Mouse (Mus musculus): ENCODE data around the gene Bmper.
A peak's percentile ranks its signal among the peaks of the same experiment; 100 is the strongest.

The Bmper gene

DNA sequence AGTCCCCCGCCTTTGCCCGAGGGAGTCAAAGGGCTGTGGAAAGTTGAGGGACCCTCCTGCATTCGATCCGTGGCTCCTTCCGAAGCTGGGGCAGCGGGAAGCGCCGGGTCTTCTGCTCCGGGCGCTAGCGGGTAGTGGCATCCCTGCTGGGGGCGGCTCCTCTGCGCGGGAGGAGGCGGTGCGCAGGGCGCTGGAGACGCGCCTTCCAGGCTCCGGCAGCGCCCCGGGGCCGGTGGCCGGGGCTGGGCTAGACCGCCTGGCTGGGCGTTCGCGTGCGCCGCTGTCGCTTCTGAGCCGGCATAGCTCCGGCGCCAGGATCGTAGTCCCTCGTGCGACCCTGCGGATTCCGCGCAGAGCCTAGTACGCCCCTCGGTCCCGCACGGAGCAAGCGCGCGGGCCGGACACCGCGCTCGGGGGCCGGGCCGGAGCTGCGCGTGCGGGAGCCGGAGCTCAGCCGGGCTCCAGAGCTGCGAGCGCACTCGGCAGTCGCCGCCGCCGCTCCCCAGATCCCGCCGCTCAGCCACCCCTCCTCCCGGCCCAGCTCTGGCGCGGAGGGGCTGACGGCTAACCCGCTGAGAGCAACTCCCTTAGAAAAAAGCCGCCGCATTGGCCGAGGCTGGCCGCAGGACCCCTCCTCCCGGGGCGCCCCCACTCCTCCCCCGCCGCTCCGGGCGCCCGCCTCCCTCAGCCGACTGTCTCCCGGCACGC is at the start of gene Bmper:
TSS of gene Bmper (plus strand) at position 236 of the 708 bp plus-strand sequence.
- DNase-seq (ENCODE audit: low spot score in 2 of 2): peak; percentile 26 to 43

DNA sequence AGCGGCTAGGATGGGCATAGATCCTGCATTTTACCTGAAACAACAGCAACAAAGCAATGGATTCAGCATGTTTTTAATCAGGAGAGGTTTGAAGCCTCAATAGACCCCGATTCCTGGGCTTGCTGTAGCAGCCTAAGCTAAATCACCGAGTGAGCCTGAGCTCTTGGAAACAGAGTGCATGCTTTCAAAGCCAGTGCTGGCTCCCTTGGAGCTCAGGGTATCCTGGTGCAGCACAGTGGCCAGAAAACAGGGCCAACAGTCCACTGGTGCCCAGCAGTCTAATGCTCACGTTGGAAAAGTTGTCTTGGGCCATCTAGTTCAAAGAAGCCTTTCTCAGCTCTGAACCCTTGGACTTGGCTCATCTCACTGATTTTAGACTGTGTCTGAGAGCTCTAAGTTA is 45.4 kb upstream of the Bmper start:
- DNase-seq (ENCODE audit: low spot score in 2 of 2): peak in 1 of 2 experiments; percentile 6

DNA sequence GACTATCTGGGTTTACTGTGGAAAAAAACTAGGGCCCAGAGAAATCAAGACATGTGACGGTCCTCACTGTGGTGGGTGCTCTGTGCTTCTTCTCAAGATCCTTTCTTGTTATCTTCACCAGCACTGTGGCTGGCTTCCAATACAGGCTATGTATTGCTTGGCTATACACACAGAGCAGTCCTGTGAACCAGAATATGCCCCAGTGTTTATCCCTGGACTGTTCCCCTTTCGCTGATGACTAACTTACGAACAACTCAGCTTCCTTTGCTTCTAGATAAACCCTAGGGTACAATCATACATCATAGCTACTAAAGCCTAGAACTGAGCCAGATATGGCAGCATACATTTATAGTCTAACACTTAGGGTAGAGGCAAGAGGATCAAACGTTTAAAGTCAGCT is 35.7 kb upstream of the Bmper start:
- no peak for DNase-seq (ENCODE audit: low spot score in 2 of 2)

DNA sequence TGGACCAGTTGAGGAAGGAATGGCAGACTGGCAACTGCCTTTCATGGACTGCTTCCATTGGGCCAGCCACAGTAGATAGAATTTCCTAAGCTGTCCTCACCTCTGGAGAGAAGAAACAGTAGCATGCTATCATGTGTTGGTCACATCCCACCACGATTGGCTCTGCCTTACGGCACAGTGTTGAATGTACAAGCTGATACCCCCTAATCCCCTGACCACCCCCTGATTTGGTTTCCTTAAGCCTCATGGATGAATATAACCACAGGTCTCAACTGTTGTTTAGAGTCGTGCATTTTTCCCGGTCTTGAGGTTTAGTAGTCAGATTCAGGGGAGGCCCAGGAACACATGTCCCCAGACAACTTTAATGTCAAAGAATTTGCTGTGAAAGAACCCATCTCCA is 34.7 kb upstream of the Bmper start:
- DNase-seq (ENCODE audit: low spot score in 2 of 2): no peak

DNA sequence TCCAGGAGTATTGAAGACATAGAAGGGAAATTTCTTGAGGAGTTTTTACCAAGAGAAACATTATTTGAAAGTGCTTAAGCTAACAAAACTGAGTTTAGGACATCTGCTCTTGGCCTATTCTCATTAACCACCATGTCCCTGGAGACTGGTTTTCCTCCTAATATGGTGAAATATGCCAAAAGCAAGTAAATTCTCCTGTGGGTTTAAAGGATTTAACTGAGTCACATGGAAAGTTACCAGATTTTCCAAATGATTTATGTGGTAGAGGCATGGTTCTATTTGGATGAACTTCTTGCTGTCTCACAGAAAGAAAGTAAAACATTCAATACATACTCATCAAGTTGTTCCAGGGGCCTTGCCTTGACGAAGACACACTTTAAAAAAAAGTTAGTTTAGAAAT is 31.9 kb upstream of the Bmper start:
- no peak for DNase-seq (ENCODE audit: low spot score in 2 of 2)

DNA sequence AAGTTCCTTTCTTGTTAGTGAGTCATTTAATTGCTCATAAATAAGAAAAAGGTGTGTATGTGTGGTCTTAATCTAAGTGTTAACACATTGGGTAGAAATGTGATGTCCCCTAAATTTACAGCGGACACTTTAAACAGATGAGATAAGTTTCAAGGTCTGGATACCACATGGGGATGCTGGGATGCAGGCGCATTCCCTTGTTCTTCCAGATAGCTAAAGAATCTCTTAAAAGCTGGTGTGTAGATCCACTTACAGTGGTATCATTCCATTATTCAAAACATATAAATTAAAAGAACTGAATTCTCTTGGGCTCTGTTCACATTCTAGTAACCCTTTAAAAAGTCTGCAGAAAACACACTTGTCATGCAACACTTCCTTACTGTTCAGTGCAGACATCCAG is 31.4 kb upstream of the Bmper start:
- DNase-seq (ENCODE audit: low spot score in 2 of 2): no peak

DNA sequence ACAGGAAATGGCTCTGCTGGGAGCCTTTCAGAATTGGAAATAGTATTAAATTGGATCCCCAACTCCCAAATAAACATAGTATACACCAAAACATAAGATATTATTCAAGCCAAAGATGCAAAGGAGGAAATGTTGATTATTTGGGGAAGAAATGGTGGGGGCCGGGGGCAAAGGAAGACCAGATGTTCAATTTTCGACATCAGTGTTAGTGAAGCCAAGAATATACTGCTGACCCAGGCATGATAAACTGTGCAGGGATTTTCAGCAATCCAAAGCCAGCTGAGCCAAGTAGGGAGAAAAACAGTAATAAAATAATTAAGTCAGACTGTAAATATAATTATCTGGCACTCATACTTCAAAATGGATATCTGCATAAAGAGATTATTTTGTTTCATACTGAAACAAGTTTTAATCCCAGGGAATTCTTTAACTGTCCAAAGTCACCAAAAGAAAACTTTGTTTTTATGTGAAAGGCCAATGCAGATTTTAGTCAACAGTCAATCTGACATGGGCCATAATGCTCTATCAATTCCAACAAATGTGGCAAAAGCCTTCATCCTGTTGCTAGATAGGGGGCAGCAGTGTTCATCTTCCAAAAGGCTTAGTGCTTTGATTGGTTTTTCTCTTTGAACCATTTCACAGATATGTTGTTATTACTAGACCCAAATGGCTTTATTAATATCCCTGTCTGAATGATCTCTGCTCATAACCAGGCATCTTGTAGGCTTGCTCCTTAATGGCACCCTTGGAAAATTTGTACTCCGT is 30.1 kb upstream of the Bmper start:
- no peak for DNase-seq (ENCODE audit: low spot score in 2 of 2)

DNA sequence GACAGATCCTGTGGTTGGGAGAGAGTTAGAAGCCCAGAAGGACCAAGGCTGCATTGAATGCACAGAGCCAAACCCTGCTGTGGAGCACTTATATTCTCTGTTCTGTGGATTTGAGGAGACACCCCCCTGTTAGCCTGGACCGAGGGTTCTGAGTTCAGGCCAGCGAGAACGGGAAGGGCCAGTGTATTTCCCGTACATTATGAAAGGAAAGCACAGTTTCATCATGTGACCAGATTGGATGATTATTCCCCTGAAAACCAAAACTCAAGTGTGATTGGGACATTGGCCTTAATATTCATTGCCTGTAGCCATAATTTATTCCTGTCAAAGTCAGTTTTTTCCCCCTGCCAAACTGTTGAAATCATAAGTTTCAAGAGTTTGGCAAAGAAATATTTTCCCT is 23.9 kb upstream of the Bmper start:
- no peak for DNase-seq (ENCODE audit: low spot score in 2 of 2)

DNA sequence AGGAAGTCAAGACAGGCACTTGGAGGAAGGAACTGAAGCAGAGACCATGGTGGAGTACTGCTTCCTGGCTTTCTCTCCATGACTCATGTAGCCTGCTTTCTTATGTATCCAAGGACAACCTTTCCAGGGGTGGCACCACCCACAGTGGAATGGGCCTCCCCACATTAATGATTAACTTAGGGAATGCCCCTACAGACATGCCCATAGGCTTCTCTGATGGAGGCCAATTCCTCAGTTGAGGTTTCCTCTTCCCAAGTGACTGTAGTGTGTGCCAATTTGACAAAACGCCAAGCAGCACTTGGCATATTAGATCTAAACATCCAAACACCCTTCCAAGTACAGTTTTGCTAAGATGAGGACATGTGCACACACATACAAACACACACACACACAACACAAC is 23.0 kb upstream of the Bmper start:
- DNase-seq (ENCODE audit: low spot score in 2 of 2): no peak

DNA sequence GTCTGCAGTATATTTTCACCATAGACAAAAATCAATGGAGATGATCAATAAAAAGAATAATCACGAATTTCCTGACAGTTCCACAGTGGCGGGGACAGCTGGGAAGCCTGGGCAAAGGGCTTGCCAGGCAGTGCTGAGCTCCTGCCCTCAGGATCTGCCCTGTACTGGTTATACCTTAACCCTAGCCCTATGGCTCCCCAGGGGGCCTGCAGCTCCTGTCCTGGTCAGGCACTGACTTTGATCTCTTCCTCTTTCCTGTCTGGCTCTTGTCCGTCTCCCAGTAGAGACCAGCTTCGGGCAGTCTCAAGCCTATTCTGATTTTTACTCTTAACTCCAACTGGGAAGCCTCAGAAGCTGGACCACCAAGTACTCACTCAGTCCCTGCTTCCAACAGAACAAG is 22.0 kb upstream of the Bmper start:
- DNase-seq (ENCODE audit: low spot score in 2 of 2): no peak

DNA sequence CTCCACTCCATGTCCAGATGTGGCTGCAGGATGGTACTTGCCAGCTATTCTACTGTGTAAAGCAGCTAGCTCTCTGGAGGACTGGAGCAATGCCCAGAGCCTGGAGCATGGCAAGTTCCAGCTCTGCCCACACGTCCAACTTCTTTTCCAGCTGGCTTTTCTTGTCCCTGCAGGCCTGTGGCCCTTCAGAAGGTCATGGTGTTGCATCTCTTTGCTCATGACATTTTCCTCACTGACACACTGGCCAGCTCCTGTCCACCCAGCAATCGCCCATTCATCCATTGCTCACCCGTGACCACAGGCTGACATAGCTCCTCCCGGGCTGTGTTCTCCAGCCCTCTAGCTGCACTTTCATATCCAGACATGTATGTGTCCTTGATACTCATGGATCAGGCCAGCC is 20.4 kb upstream of the Bmper start:
- no peak for DNase-seq (ENCODE audit: low spot score in 2 of 2)

DNA sequence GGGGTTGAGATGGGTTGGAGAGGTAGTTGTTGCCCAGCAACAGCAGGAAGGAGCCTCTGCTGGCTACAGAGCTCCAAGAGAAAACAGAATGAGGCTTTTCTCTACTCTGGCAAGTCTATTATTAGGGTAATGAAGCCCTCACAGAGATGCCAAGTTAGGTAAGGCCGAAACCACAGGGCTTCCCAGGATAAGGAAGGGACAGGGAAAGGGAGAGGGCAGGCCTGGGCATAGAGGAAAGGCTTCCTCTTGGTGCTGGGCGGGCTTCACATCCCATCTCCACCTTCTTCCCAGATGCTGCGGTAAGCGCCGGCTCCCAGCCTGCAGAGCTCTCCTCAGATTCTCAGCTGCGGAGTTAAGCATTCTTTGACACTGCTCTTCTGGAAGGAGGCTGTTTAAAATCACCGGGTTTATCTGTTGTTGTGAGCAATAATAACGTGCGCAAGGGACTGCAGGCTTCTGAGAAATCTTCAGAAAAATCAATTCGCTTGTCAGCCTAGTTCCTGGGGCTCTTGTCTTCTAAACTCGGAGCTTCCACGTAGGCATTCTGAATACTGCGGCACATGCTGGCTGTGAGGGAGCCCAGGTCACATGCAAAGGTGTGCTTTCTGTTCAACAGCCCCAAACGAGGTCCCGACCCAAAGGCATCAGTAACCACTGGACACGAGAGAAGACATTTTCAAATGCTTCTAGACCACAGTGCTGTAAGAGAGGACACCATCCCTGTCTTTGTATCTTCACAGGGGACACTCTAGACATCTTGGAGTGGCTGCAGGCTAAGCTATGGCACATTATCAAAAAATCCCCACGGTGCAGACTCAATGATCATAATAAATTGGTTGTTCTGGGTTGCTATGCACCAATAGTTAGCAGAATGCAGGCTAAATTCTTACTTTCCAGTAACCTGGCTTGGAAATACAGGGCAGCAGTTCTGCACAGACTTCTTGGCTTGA is 18.3 kb upstream of the Bmper start:
- DNase-seq (ENCODE audit: low spot score in 2 of 2): peak in 1 of 2 experiments; percentile 24

DNA sequence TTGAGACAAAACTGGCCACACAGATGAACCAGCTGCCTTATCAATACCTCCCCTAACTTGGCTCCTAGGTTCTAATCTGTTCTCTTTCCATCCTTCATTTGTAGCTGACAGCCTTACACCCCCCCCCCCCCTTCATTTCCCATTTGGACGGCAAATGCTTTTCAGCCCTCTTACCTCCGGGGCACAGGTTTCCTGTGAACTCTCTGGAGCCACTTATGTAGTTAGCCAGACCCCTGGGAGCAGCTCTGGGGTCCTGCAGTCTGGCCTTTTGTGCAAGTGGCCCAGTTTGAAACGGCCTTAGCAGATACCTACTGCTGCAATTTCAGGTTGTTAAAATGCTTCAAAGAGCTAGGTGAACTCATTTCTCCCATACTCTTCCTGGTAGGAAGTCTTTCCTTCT is 17.6 kb upstream of the Bmper start:
- no peak for DNase-seq (ENCODE audit: low spot score in 2 of 2)

DNA sequence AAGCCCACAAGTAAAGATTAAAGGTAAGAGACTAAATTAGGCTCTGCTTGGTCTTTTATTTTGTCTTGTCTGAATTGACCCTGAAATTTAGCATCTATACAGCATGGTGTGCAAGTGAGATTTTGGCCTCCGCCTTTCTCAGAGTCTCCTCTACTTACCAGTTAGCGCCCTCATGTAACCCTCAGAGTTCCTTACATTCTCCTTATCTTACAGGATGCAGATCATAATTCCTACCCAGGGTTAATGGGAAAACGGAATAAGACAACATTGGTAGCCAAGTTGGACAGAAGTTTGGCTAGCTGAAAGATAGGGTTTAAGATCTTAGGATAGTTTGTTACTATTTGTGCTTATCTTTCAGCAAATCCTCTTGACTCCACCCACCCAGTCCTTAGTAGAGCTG is 17.1 kb upstream of the Bmper start:
- DNase-seq (ENCODE audit: low spot score in 2 of 2): no peak

DNA sequence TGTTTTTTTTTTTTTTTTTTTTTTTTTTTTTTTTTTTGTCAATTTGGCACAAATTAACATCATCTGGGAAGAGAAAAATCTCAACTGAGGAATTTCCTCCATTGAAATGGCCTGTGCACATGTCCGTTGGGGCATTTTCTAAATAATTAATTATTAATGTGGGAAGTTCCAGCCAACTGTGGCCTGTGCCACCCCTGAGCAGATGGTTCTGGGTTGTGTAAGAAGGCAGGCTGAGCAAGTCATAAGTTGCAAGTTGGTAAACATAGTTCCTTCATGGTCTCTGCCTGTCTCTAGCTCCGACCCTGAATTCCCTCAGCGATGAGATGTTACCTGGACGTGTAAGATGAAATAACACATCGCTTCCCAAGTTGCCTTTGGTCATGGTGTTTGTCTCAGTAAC is 16.7 kb upstream of the Bmper start:
- no peak for DNase-seq (ENCODE audit: low spot score in 2 of 2)

DNA sequence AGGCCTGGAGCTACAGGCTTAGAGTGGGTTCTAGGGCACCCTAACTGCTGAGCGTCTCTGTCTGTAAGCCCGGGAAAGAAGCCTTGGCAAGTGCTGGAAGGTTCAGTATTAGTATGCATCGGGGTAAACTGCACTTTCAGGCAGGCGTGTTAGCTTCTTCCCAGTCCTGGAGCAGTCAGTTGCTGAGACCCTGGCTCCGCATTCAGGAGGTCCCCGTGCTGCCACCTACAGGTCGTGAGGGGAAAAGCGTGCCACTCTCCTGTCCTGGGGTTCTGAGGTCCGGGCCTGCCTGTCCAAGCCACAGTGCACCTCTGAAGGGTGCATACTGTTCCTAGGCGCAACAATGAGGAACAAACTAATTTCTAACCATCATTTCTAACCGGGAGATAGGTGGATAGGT is 10.6 kb upstream of the Bmper start:
- DNase-seq (ENCODE audit: low spot score in 2 of 2): peak; percentile 48 to 73

DNA sequence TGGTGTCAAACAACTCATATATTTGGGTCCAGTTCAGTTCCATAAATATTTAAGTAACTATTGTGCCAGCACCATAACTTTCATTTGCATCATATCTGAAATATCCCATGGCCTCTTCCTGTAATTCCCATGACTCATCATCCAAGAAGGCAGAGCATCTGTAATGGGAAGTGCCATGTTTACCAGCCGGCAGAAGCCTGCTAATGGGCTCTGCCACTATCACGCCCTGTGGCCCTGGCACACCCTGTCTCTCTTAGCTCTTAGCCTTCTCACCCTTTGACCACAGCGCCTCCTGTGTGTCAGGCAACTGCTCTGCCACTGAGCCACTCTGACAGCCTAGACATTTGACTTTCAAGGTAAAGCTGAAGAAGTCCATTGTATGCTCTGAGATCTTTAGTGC is 3.1 kb upstream of the Bmper start:
- no peak for DNase-seq (ENCODE audit: low spot score in 2 of 2)

DNA sequence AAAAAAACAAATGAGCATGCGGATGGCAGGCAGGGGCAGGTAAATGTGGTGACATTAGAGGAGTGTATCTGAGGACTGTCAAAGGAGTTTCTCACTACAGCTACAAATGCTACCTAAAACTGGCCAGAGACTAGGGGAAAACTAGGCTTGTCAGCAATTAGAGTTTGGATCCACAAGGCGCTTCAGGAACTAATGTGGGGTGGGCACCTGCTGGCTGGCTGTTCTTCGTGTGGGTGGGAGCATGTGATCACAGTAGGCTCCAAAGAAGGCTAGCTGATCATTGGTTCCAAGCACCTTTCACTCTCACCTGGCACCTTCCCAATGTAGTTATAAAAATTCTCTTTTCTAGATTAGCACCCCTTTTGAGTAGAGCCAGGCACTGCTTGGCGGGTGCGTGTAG is 900 bp upstream of the Bmper start:
- no peak for DNase-seq (ENCODE audit: low spot score in 2 of 2)

DNA sequence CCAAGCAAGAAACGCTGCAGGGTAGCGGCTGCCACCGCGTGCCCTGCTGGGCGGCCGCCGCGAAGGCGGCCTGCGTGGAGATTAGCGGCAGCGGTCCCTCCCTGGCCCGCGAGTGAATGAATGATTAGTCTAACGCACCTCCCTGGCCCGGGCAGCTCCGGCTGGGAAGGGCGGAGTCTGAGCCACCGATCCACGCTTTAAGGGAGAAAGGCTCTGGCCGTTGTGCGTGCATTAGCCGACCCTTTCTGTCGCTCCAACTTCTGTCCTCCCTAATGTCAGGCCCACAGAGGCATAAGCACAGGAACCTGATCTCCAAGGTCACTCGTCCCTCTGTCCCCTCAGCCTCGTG is 410 bp upstream of the Bmper start:
- no peak for DNase-seq (ENCODE audit: low spot score in 2 of 2)

DNA sequence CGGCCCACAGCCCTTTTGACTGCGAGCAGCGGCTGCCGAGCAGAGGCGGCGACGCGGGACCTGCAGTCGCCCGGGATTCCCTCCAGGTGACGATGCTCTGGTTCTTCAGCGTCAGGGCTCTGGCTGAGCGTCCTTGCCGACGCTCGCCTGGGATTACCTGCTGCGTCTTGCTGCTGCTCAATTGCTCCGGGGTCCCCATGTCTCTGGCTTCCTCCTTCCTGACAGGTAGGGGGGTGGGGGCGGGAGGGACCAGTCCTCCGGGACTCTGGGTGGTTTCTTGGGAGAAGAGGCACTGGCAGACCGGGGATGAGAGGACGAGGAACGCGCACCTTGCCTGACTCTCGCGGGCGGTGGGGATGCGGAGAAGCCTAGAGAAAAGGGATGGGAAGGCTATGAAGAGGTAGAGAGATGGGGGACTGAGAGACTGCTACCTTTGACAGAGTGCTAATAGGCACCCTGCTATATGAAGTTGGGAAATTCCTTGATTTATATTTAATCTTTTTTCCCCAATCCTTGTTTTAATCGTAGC is 737 bp downstream of the Bmper start:
- no peak for DNase-seq (ENCODE audit: low spot score in 2 of 2)

DNA sequence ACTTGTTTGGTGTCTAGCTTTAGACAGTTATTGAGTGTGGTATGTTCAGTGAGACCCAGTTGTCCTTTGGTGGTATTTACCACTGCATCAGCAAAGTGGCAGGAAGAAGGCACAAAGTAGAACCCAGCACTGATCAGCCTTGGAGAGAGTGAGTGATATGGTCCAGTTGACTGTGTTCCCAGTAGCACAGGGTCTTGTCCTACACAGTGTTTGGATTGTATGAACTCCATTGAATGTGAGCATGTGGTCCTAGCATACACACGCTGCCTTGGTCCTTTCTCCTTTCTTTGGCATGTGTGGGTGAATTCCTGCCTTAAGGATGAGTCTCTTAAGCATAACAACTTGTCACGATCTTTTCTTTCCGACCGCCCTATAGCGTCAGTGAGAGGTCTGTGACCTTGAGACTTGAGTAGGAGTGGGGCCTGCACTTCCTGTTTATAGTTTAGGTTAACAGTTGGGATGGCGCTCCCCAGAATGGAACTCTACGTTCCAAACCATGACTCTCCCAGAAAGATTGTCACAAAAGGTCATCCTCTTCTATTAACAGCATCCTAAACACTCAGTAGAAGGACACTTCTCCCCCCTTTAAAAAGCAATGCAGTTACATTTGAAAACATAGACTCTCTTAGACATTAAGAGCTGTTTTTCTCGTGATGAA is 10.7 kb downstream of the Bmper start:
- DNase-seq (ENCODE audit: low spot score in 2 of 2): no peak
